Mouse (Mus musculus) heart, adult 2 months (tissue): ENCODE data around the gene Gusb.

ENCODE experiments used
- CTCF ChIP-seq: fragments of 200-600 bp; IDR thresholded peaks from 2 replicates; pipeline ENCODE4 v1.8.1; 2022; ENCODE audit warnings: antibody characterized with exemption, mild to moderate bottlenecking, moderate library complexity
- EP300 ChIP-seq: fragments of 200-500 bp; IDR thresholded peaks from 2 replicates; pipeline ENCODE4 v1.6.1; 2011; ENCODE audit warnings: low read depth, low read length, control low read depth; ENCODE audit not compliant: insufficient read depth

DNA sequence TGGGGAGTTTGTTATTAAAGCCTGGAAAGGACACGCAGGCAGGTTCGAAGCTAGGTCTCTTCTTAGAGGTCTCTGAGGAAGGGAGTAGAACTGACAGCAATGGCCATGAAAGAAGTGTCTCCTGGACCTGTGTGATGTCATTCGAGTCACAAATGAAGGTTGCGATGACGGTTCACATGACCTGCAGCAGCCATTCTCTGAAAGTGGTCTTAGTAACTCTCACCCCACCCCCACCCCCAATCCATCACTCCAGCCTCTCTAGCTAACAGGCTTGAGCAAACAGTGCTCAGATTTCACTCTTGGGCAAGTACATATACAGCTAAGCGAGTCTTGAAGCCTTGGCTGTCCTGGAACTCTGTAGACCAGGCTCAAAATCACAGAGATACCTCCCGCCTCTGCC, 380 bp upstream of the Gusb start:
- TF ChIP-seq CTCF, result no peak
- no peak for TF ChIP-seq EP300
